Mouse (Mus musculus) neutrophil, adult 5-6 weeks (primary cell): ENCODE data around the gene Olfr1284. TPM values are rescaled to one million over a fixed set of nuclear protein-coding genes. Genes with fewer than 3 reads are reported as not detected.
"Not testable (repeated sequence)": the region's sequence is repeated elsewhere in the genome, so short reads cannot be mapped to it uniquely, and the experiment has no call there.

Source experiments
- ATAC-seq: fragments of 151-379, 151-347 bp; 2 replicates; pipeline ENCODE4 v1.8.0; 2017; ENCODE audit warnings: mild to moderate bottlenecking, moderate TSS enrichment; ENCODE audit not compliant: insufficient number of reproducible peaks, poor library complexity, low FRiP score, severe bottlenecking; ENCODE audit errors: extremely low read depth
- total RNA-seq: library from RNA; stranded (forward); fragments of 200-1000 nt; gene quantifications from 2 replicates; pipeline ENCODE4 v1.2.3, GENCODE M21; 2017

Gene Olfr1284
- total RNA-seq, result not detected in 2 replicates

- ATAC-seq, result no peak
Observed at GRCm38 (mm10) chr2:111375222-111375621, at the start of gene Olfr1284. Gene Olfr1284, plus strand, starts transcription at chr2:111375522.

- no peak for ATAC-seq
Observed at GRCm38 (mm10) chr2:111326220-111326619, 49.1 kb upstream of the Olfr1284 start, which contains the start of gene Olfr1281. Gene Olfr1281, plus strand, starts transcription at chr2:111326520.

DNA sequence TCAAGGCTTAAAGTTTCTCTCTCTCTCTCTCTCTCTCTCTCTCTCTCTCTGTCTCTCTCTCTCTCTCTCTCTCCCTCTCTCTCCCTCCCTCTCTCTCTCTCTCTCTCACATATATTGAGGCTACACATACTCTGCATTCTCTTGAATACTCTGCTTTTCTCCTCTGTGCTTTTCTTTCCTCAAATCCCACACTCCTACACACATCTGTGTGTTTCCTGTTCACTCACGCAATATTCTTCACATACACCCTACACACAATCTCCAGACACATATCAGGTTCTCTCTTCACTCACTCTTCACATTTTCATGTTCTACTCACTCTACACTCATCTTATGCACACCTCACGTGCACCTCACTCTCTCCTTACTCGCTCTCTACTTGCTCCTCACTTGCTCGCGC, 41.6 kb upstream of the Olfr1284 start:
- not testable (repeated sequence) for ATAC-seq

DNA sequence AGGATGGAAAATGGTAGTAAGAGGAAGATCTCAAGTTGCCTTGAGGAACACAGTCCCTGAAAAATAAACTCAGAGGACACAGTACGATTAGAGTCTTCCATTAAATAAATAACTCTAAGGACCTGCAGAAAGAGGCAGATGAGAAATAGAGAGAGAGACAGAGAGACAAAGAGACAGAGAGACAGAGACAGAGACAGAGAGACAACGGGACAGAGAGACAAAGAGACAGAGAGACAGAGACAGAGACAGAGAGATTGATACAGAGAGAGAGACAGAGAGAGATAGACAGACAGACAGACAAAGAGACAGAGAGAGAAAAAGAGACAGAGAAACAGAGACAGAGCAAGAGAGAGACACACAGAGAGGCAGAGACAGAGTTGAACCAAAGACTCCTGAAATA, 39.3 kb upstream of the Olfr1284 start, which contains the start of gene Olfr1282:
Gene Olfr1282, minus strand, starts transcription at position 101 of the 400 bp plus-strand sequence.
- no peak for ATAC-seq

- ATAC-seq, result no peak
Observed at GRCm38 (mm10) chr2:111366490-111366889, 8.8 kb upstream of the Olfr1284 start, which contains the start of gene Olfr1283. Gene Olfr1283, plus strand, starts transcription at chr2:111366790.

- ATAC-seq, result no peak
Observed at GRCm38 (mm10) chr2:111422931-111423330, 47.6 kb downstream of the Olfr1284 start, which contains the start of gene Olfr1286. Gene Olfr1286, minus strand, starts transcription at chr2:111423115.

Other genes with a start within 250 kb of the Olfr1284 start
- gene Gm15130, start 222.6 kb upstream of the Olfr1284 start, total RNA-seq, result not detected in 2 replicates
- gene 4930430A15Rik, start 145.9 kb upstream of the Olfr1284 start, total RNA-seq, result not detected in 2 replicates
- not detected in 2 replicates for gene Olfr1275, start 140.2 kb upstream of the Olfr1284 start, total RNA-seq
- gene Olfr1276, start 121.0 kb upstream of the Olfr1284 start, total RNA-seq, result not detected in 2 replicates
- gene Olfr1277, start 101.4 kb upstream of the Olfr1284 start, total RNA-seq, result 0.12 TPM in 1 of 2 replicates, not detected in the other
- gene Olfr1278, start 85.4 kb upstream of the Olfr1284 start, total RNA-seq, result 0.58 TPM in 1 of 2 replicates, not detected in the other
- not detected in 2 replicates for gene Olfr1279, start 74.9 kb upstream of the Olfr1284 start, total RNA-seq
- 0.12 TPM in 1 of 2 replicates, not detected in the other for gene Olfr1280, start 61.5 kb upstream of the Olfr1284 start, total RNA-seq
- gene Olfr1281, start 49.0 kb upstream of the Olfr1284 start, total RNA-seq, result not detected in 2 replicates
- not detected in 2 replicates for gene Olfr1282, start 39.4 kb upstream of the Olfr1284 start, total RNA-seq
- gene Olfr1283, start 8.7 kb upstream of the Olfr1284 start, total RNA-seq, result not detected in 2 replicates
- not detected in 2 replicates for gene Olfr1286, start 47.6 kb downstream of the Olfr1284 start, total RNA-seq
- gene Olfr1287, start 73.6 kb downstream of the Olfr1284 start, total RNA-seq, result not detected in 2 replicates
- not detected in 2 replicates for gene Olfr1288, start 98.6 kb downstream of the Olfr1284 start, total RNA-seq
- not detected in 2 replicates for gene Olfr1289, start 105.3 kb downstream of the Olfr1284 start, total RNA-seq
- not detected in 2 replicates for gene Olfr1290, start 118.3 kb downstream of the Olfr1284 start, total RNA-seq
- gene Olfr1291-ps1, start 121.7 kb downstream of the Olfr1284 start, total RNA-seq, result not detected in 2 replicates
- not detected in 2 replicates for gene Olfr1293-ps, start 149.7 kb downstream of the Olfr1284 start, total RNA-seq
- gene Olfr1294, start 164.8 kb downstream of the Olfr1284 start, total RNA-seq, result not detected in 2 replicates
- 0.12 TPM in 1 of 2 replicates, not detected in the other for gene Olfr1295, start 194.2 kb downstream of the Olfr1284 start, total RNA-seq